Mouse (Mus musculus): Measurements from ENCODE around the gene Nrxn1.

DNA sequence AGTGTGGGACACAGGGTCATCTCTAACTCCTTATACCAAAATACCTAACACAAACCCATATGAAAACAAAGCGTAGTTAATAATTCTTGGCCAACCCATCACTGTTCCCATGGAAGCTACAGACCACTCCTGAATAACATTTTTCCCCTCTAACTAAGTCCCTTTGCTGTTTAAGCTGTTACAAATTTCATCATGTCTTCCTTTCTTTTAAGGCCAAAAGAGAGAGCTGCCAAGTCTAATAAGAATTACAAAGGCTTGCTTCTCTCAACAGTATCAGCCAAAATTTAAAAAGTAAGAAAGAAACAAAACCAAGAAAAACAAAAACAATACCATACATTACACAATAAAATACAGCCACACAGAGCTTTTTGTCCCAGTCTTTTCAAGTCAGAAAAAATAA is 6.5 kb downstream of the Nrxn1 start:
- TF ChIP-seq CTCF (conservative IDR thresholded peaks at IDR 0.05 in 1 of 2, IDR thresholded peaks at IDR 0.05 in 1 of 2; ENCODE audit: low read depth in 2 of 2, low read length in 2 of 2): no peak
- TF ChIP-seq ZC3H11A (IDR thresholded peaks at IDR 0.05; ENCODE audit: low read depth, low read length): no peak
- TF ChIP-seq E2F4 (IDR thresholded peaks at IDR 0.05; ENCODE audit: insufficient replicate concordance, low read depth, low read length): no peak
